Mouse (Mus musculus) MEL (cell line): Measurements from ENCODE around the gene Sapcd1. TPM values are rescaled to one million over a fixed set of nuclear protein-coding genes. Genes with fewer than 3 reads are reported as not detected.

Source experiments
- DNase-seq: peaks from one replicate; pipeline ENCODE4 v3.0.0; 2011; ENCODE audit warnings: low read depth, low spot score
- H3K27ac ChIP-seq: 2 replicates; pipeline ENCODE4 v1.5.1; 2012; ENCODE audit warnings: low read depth, mild to moderate bottlenecking, control low read depth, low read length, moderate library complexity; ENCODE audit not compliant: control insufficient read depth
- H3K27me3 ChIP-seq, 2 experiments: fragments of 150-350 bp in 1 of 2; sonication (generic) in 1 of 2; 2 replicates each; pipeline ENCODE4 v1.6.1; 2012; ENCODE audit warnings: low read length in 2 of 2, mild to moderate bottlenecking in 2 of 2, improper control_type of control experiment in 1 of 2, moderate library complexity in 1 of 2; ENCODE audit not compliant: insufficient read depth in 2 of 2, control insufficient read depth in 1 of 2
- H3K36me3 ChIP-seq, 2 experiments: 2 replicates each; pipeline ENCODE4 v1.6.1; 2012 to 2014; ENCODE audit warnings: low read length in 2 of 2, improper control_type of control experiment in 1 of 2, inconsistent platforms in 1 of 2, mild to moderate bottlenecking in 1 of 2; ENCODE audit not compliant: insufficient read depth in 2 of 2, control insufficient read depth in 1 of 2
- H3K4me1 ChIP-seq, 2 experiments: fragments of 150-350 bp in 1 of 2; sonication (generic) in 1 of 2; 2 replicates each; pipeline ENCODE4 v1.6.1; 2012; ENCODE audit warnings: low read length in 2 of 2, improper control_type of control experiment in 1 of 2, mild to moderate bottlenecking in 1 of 2; ENCODE audit not compliant: insufficient read depth in 2 of 2, control insufficient read depth in 1 of 2
- H3K4me3 ChIP-seq, 2 experiments: fragments of 150-350 bp in 1 of 2; sonication (generic) in 1 of 2; 2 replicates each; pipeline ENCODE4 v1.5.1; 2012; ENCODE audit warnings: low read depth in 2 of 2, low read length in 2 of 2, mild to moderate bottlenecking in 2 of 2, moderate library complexity in 2 of 2, control low read depth in 1 of 2, improper control_type of control experiment in 1 of 2; ENCODE audit not compliant: control insufficient read depth in 1 of 2, insufficient read depth in 1 of 2
- H3K79me2 ChIP-seq: 2 replicates; pipeline ENCODE4 v1.6.1; 2012; ENCODE audit warnings: mild to moderate bottlenecking, low read length, moderate library complexity; ENCODE audit not compliant: control insufficient read depth, poor library complexity, insufficient read depth
- H3K9ac ChIP-seq: 2 replicates; pipeline ENCODE4 v1.6.1; 2012; ENCODE audit warnings: low read depth, mild to moderate bottlenecking, control low read depth, low read length, moderate library complexity; ENCODE audit not compliant: control insufficient read depth, poor library complexity, severe bottlenecking
- H3K9me3 ChIP-seq: fragments of 150-350 bp; sonication (generic); replicated peaks from 2 replicates; pipeline ENCODE4 v1.6.1; 2012; ENCODE audit warnings: mild to moderate bottlenecking, low read length, improper control_type of control experiment, moderate library complexity; ENCODE audit not compliant: insufficient read depth
- CHD1 ChIP-seq: IDR thresholded peaks from 2 replicates; pipeline ENCODE4 v1.6.1; 2012; ENCODE audit warnings: low read depth, mild to moderate bottlenecking, inconsistent platforms, low read length, improper control_type of control experiment
- CTCF ChIP-seq, 3 experiments: IDR thresholded peaks in 2 of 3; conservative IDR thresholded peaks in 1 of 3; 2 replicates each; pipeline ENCODE4 v1.5.1; 2011 to 2012; ENCODE audit warnings: low read length in 3 of 3, low read depth in 2 of 3, mild to moderate bottlenecking in 2 of 3, improper control_type of control experiment in 1 of 3, inconsistent platforms in 1 of 3, mixed read lengths in 1 of 3, moderate library complexity in 1 of 3; ENCODE audit not compliant: control insufficient read depth in 1 of 3, insufficient read depth in 1 of 3, poor library complexity in 1 of 3, severe bottlenecking in 1 of 3
- E2F4 ChIP-seq: IDR thresholded peaks from 2 replicates; pipeline ENCODE4 v1.6.1; 2011; ENCODE audit warnings: low read depth, low read length, improper control_type of control experiment, borderline replicate concordance
- ELF1 ChIP-seq: IDR thresholded peaks from 2 replicates; pipeline ENCODE4 v1.6.1; 2014; ENCODE audit warnings: low read depth, mild to moderate bottlenecking, inconsistent platforms, low read length, improper control_type of control experiment, moderate library complexity
- EP300 ChIP-seq, 2 experiments: IDR thresholded peaks; 2 replicates each; pipeline ENCODE4 v1.6.1; 2011; ENCODE audit warnings: improper control_type of control experiment in 2 of 2, low read length in 2 of 2, low read depth in 1 of 2, mild to moderate bottlenecking in 1 of 2
- ETS1 ChIP-seq: IDR thresholded peaks from 2 replicates; pipeline ENCODE4 v1.6.1; 2012; ENCODE audit warnings: low read depth, mild to moderate bottlenecking, inconsistent platforms, low read length, improper control_type of control experiment, moderate library complexity
- GABPA ChIP-seq: IDR thresholded peaks from 2 replicates; pipeline ENCODE4 v1.6.1; 2012; ENCODE audit warnings: low read depth, mild to moderate bottlenecking, inconsistent platforms, low read length, improper control_type of control experiment, moderate library complexity
- MAX ChIP-seq: IDR thresholded peaks from 2 replicates; pipeline ENCODE4 v1.6.1; 2011; ENCODE audit warnings: low read length, improper control_type of control experiment
- MEF2A ChIP-seq: IDR thresholded peaks from 2 replicates; pipeline ENCODE4 v1.6.1; 2014; ENCODE audit warnings: low read depth, mild to moderate bottlenecking, inconsistent platforms, low read length, improper control_type of control experiment; ENCODE audit not compliant: poor library complexity, insufficient replicate concordance, severe bottlenecking; ENCODE audit errors: extremely low read depth
- NRF1 ChIP-seq: IDR thresholded peaks from 2 replicates; pipeline ENCODE4 v1.6.1; 2014; ENCODE audit warnings: low read depth, mild to moderate bottlenecking, inconsistent platforms, low read length, improper control_type of control experiment, moderate library complexity; ENCODE audit not compliant: poor library complexity, insufficient read depth, severe bottlenecking
- POLR2A ChIP-seq, 2 experiments: IDR thresholded peaks; 2 replicates each; pipeline ENCODE4 v1.6.1; 2011 to 2012; ENCODE audit warnings: low read length in 2 of 2, mild to moderate bottlenecking in 2 of 2, control low read depth in 1 of 2, improper control_type of control experiment in 1 of 2, low read depth in 1 of 2, moderate library complexity in 1 of 2; ENCODE audit not compliant: control insufficient read depth in 1 of 2, insufficient read depth in 1 of 2, poor library complexity in 1 of 2
- POLR2AphosphoS2 ChIP-seq: IDR thresholded peaks from 2 replicates; pipeline ENCODE4 v1.6.1; 2011; ENCODE audit warnings: low read length, improper control_type of control experiment
- POLR2AphosphoS5 ChIP-seq: IDR thresholded peaks from 2 replicates; pipeline ENCODE4 v1.6.1; 2012; ENCODE audit warnings: low read depth, borderline replicate concordance, mild to moderate bottlenecking, inconsistent platforms, low read length, moderate library complexity, mixed read lengths
- RCOR1 ChIP-seq: IDR thresholded peaks from 2 replicates; pipeline ENCODE4 v1.6.1; 2012; ENCODE audit warnings: low read depth, mild to moderate bottlenecking, inconsistent platforms, low read length, improper control_type of control experiment
- SIN3A ChIP-seq: IDR thresholded peaks from 2 replicates; pipeline ENCODE4 v1.6.1; 2012; ENCODE audit warnings: low read length, improper control_type of control experiment, inconsistent platforms
- SMC3 ChIP-seq: IDR thresholded peaks from 2 replicates; pipeline ENCODE4 v1.6.1; 2011; ENCODE audit warnings: low read depth, low read length, improper control_type of control experiment
- TBP ChIP-seq: IDR thresholded peaks from 2 replicates; pipeline ENCODE4 v1.8.0; 2011; ENCODE audit warnings: low read depth, low read length, improper control_type of control experiment
- TCF12 ChIP-seq: IDR thresholded peaks from 2 replicates; pipeline ENCODE4 v1.6.1; 2014; ENCODE audit warnings: low read depth, mild to moderate bottlenecking, inconsistent platforms, low read length, improper control_type of control experiment, moderate library complexity
- USF1 ChIP-seq: IDR thresholded peaks from 2 replicates; pipeline ENCODE4 v1.6.1; 2014; ENCODE audit warnings: low read depth, mild to moderate bottlenecking, inconsistent platforms, low read length, improper control_type of control experiment, moderate library complexity
- USF2 ChIP-seq, 2 experiments: IDR thresholded peaks; 2 replicates each; pipeline ENCODE4 v1.6.1; 2011 to 2012; ENCODE audit warnings: improper control_type of control experiment in 2 of 2, low read length in 2 of 2, borderline replicate concordance in 1 of 2, inconsistent platforms in 1 of 2, low read depth in 1 of 2, mild to moderate bottlenecking in 1 of 2; ENCODE audit not compliant: insufficient read depth in 1 of 2
- ZC3H11A ChIP-seq: IDR thresholded peaks from 2 replicates; pipeline ENCODE4 v1.6.1; 2012; ENCODE audit warnings: low read depth, mild to moderate bottlenecking, inconsistent platforms, low read length, improper control_type of control experiment
- ZNF384 ChIP-seq: IDR thresholded peaks from 2 replicates; pipeline ENCODE4 v1.6.1; 2012; ENCODE audit warnings: low read depth, mild to moderate bottlenecking, inconsistent platforms, low read length, improper control_type of control experiment
- polyA plus RNA-seq, 2 experiments: library from polyadenylated mRNA; stranded (reverse) in 1 of 2; unstranded in 1 of 2; fragments of >175 nt in 1 of 2; fragments of >200 nt in 1 of 2; gene quantifications; 2 replicates each; pipeline versions ENCODE4 v1.2.1 to v1.2.4; 2012; ENCODE audit warnings: low replicate concordance in 2 of 2, low read depth in 1 of 2; ENCODE audit not compliant: insufficient read length in 2 of 2, insufficient read depth in 1 of 2, missing spikeins in 1 of 2
- total RNA-seq: library from RNA; depleted of rRNA; stranded (reverse); fragments of 300-350 nt; gene quantifications from 2 replicates; pipeline ENCODE4 v1.2.3, GENCODE M21; 2012

Sapcd1 gene
- total and polyA plus RNA-seq, 3 experiments = 124 to 164 TPM; not detected in 1

DNA sequence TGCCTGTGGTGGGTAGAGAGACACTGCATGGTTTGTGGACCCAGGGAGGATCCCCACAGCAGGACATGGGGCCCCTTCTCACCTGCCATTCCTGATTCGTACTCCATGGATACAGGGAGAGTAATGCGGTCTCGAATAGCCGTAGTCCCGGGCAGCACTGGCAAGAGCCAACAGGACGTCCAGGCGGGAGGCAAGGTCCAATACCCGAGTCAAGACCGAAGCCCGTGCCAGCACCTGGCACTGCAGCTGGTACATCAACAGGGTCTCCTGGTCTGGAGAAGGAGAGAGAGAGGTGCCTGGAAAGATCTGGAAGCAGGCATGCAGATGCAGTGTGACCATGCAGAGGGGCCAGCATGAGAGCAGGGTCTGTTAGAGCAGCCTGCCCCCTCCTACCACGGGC is 3.5 kb upstream of the Sapcd1 start:
- Histone ChIP-seq H3K4me3 (no peak overlapping the region), H3K4me1 (peaks cover 3 to 16% of the 10 kb centered on the region in 2 experiments; a peak in 2 of 4 replicates), H3K27ac (no peak overlapping the region), H3K36me3 (peaks cover 0 to 11% of the 10 kb centered on the region in 2 experiments; a peak in 2 of 4 replicates), H3K27me3 (no peaks in the 10 kb centered on the region), H3K9ac (no peak overlapping the region), H3K79me2 (peaks cover 10% of the 10 kb centered on the region), H3K9me3 (no peaks in the 10 kb centered on the region)
- DNase-seq = no peak
- no peak for TF ChIP-seq TBP
- TF ChIP-seq USF2 (IDR thresholded peaks at IDR 0.05; ENCODE audit: borderline replicate concordance in 1 of 2, insufficient read depth in 1 of 2, low read depth in 1 of 2, low read length in 2 of 2) = no peak
- TF ChIP-seq ZC3H11A = no peak

DNA sequence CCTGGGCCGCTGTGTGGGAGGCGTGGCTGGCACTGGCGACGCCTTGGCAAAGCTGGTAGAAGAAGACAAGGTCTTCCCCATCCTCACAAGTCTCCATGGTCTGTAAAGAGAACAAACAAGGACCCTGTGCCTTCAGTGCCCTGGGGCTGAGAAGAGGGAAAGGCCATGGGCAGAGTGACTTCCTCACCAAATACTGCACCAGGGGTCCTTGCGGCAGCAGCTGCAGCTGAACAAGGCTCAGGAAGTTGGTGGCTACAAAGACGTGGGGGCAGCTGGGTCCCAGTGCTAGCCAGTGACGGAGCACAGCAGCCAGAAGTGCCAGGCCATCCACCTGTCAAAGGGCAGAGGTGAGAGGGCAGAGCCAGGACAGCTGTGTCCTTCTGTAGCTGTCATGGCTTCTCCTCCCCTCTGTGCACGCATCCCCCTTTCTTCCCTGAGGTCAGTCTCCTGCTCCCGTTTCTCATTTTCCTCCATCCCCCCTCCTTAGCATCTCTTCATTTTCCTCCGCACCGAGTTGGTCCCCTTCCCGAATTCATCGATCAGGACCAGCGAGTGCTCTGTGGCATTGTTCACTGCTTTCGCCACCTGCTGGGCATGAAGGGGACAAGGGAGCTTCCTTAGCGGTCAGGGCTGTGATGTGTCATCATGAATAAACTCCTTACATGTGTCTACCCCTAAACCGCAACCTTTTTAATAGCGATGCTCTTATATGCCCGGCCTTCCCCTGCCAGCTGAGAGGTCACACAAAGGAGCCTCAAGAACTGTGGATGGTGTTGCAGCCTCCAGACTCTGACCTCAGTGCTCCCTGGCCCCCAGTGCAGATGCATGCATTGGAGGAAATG is 2.1 kb upstream of the Sapcd1 start:
- TF ChIP-seq SMC3 = peak; percentile 29; the same call in 1 of the 2 replicates
- TF ChIP-seq MEF2A = no peak
- TF ChIP-seq CTCF (IDR thresholded peaks at IDR 0.05 in 2 of 3, conservative IDR thresholded peaks at IDR 0.05 in 1 of 3; ENCODE audit: control insufficient read depth in 1 of 3, insufficient read depth in 1 of 3, low read depth in 2 of 3, low read length in 3 of 3, poor library complexity in 1 of 3, severe bottlenecking in 1 of 3) = peak in 2 of 3 experiments; percentile 32 to 35; a peak in 4 of 6 replicates
- H3K9me3 ChIP-seq = no peaks in the 10 kb centered on the region
- peak; percentile 34 for DNase-seq
- peaks cover 20% of the 10 kb centered on the region for H3K79me2 ChIP-seq
- no peak overlapping the region for H3K27ac ChIP-seq
- H3K27me3 ChIP-seq = no peaks in the 10 kb centered on the region
- H3K4me1 ChIP-seq = peaks cover 3 to 27% of the 10 kb centered on the region in 2 experiments; a peak in 3 of 4 replicates
- H3K4me3 ChIP-seq = no peak overlapping the region
- H3K9ac ChIP-seq = no peak overlapping the region
- peaks cover 0 to 22% of the 10 kb centered on the region in 2 experiments; a peak in 2 of 4 replicates for H3K36me3 ChIP-seq

DNA sequence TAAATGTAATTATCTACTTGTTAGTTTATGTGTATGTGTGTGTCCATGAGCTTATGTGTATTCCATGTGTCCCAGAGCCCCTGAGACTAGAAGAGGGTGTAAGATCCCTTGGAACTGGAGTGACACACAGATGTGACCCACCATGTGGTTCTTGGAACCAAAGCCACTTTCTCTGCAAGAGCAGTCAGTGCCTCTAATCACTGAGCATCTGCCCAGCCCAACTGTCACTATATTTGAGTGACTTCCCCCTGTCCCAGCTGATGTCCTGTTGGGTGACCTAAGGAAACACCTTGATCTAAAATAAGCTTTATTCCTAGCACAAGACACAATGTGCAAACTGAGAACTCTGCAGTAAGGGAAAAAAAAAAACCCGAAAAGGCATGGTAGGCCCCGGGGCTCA is 499 bp upstream of the Sapcd1 start:
- peaks cover 9 to 40% of the 10 kb centered on the region in 2 experiments; a peak in 3 of 4 replicates for H3K4me1 ChIP-seq
- no peak overlapping the region for H3K4me3 ChIP-seq
- peak overlapping the region; percentile 77 for H3K9ac ChIP-seq
- peak; percentile 58 for DNase-seq
- peak overlapping the region; percentile 85 for H3K27ac ChIP-seq
- peaks cover 0 to 34% of the 10 kb centered on the region in 2 experiments; a peak in 2 of 4 replicates for H3K36me3 ChIP-seq
- H3K79me2 ChIP-seq = peaks cover 36% of the 10 kb centered on the region
- no peaks in the 10 kb centered on the region for H3K27me3 ChIP-seq
- H3K9me3 ChIP-seq = no peaks in the 10 kb centered on the region
- TF ChIP-seq ZNF384 = no peak
- no peak for TF ChIP-seq SMC3
- TF ChIP-seq E2F4 = no peak
- TF ChIP-seq TCF12 = no peak
- TF ChIP-seq NRF1 = no peak
- no peak for TF ChIP-seq POLR2AphosphoS2
- TF ChIP-seq RCOR1 = no peak
- TF ChIP-seq USF2 (IDR thresholded peaks at IDR 0.05; ENCODE audit: borderline replicate concordance in 1 of 2, insufficient read depth in 1 of 2, low read depth in 1 of 2, low read length in 2 of 2) = no peak
- peak; percentile 45 for TF ChIP-seq SIN3A
- no peak for TF ChIP-seq POLR2A (IDR thresholded peaks at IDR 0.05; ENCODE audit: control insufficient read depth in 1 of 2, insufficient read depth in 1 of 2, low read depth in 1 of 2, low read length in 2 of 2, poor library complexity in 1 of 2)
- peak; percentile 81 for TF ChIP-seq ETS1
- no peak for TF ChIP-seq ZC3H11A
- no peak for TF ChIP-seq ELF1
- no peak for TF ChIP-seq POLR2AphosphoS5
- no peak for TF ChIP-seq CHD1
- TF ChIP-seq MAX = 0 out of 2 replicates have a peak, but pooled peaks have one; percentile 11
- TF ChIP-seq GABPA = no peak
- TF ChIP-seq EP300 (IDR thresholded peaks at IDR 0.05; ENCODE audit: low read depth in 1 of 2, low read length in 2 of 2) = peak; percentile 39 to 74
- TF ChIP-seq USF1 = no peak
